Mouse (Mus musculus): Measurements from ENCODE around the gene Tbc1d17. TPM values are rescaled to one million over a fixed set of nuclear protein-coding genes. Genes with fewer than 3 reads are reported as not detected.

Gene Tbc1d17
- polyA plus RNA-seq, 1 experiment from 2014 or later = 28.2 TPM

DNA sequence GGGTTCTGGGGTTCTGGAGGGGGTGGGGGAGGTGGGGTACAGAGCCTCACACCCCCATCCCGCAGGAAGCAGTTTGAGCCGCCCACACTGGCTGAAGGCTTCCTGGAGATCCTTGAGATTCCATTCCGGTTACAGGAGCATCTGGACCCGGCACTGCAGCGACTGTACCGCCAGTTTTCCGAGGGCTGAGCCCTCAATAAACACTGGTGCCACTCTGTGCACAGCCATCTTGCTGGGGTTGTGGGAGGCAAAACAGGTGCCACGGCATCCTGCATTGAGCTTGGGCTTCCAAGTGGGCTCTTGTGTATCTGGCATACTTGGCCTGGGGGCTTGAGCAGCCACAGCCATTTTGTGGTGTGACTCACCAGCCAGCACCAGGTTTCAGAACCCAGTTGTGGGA is 13.6 kb upstream of the Tbc1d17 start:
- H3K4me3 ChIP-seq (ENCODE audit: low read depth, low read length) = no peak overlapping the region
- DNase-seq = no peak
- H3K9me3 ChIP-seq (ENCODE audit: low read length) = no peaks in the 10 kb centered on the region
- H3K4me2 ChIP-seq (ENCODE audit: low read depth, low read length) = no peak overlapping the region
- no peaks in the 10 kb centered on the region for H3K27me3 ChIP-seq (ENCODE audit: insufficient read depth, low read length)
- H3K36me3 ChIP-seq (replicated peaks; ENCODE audit: insufficient read depth, low read length) = peaks cover 38% of the 10 kb centered on the region
- no peak for ATAC-seq
- no peak overlapping the region for H3K9ac ChIP-seq (replicated peaks)
- H3K27ac ChIP-seq (ENCODE audit: low read depth) = no peak overlapping the region
- WGBS (ENCODE audit: insufficient replicate concordance) = 96% methylated on average over 8 of the region's 8 CpGs
- TF ChIP-seq CTCF (IDR thresholded peaks at IDR 0.05; ENCODE audit: low read depth) (no peak), EP300 (IDR thresholded peaks at IDR 0.05; ENCODE audit: low read depth) (no peak)
- peaks cover 38% of the 10 kb centered on the region for H3K4me1 ChIP-seq (ENCODE audit: insufficient read depth)

DNA sequence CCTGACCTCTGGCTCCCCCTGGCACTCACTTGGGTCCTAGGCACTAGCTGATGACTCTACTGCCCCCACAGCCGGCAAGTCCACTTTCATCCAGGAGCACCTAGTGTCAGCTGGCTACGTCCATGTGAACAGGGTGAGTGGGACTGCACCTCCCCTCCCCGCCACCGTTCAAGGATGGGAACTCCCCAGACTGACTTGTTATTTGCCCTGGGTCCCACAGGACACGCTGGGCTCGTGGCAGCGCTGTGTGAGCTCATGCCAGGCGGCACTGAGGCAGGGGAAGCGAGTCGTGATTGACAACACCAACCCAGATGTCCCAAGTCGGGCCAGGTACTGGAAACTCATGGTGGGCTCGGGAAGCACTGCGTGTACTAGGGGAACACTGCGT is 12.5 kb upstream of the Tbc1d17 start:
- H3K36me3 ChIP-seq (replicated peaks; ENCODE audit: insufficient read depth, low read length) = peaks cover 38% of the 10 kb centered on the region
- H3K4me2 ChIP-seq (ENCODE audit: low read depth, low read length) = no peak overlapping the region
- no peaks in the 10 kb centered on the region for H3K27me3 ChIP-seq (ENCODE audit: insufficient read depth, low read length)
- DNase-seq (no peak), ATAC-seq (no peak)
- H3K4me3 ChIP-seq (ENCODE audit: low read depth, low read length) = no peak overlapping the region
- no peaks in the 10 kb centered on the region for H3K9me3 ChIP-seq (ENCODE audit: low read length)
- no peak overlapping the region for H3K27ac ChIP-seq (ENCODE audit: low read depth)
- WGBS (ENCODE audit: insufficient replicate concordance) = 80% methylated on average over 14 of the region's 14 CpGs
- H3K4me1 ChIP-seq (ENCODE audit: insufficient read depth) = peaks cover 31% of the 10 kb centered on the region
- no peak for TF ChIP-seq EP300 (IDR thresholded peaks at IDR 0.05; ENCODE audit: low read depth)
- no peak for TF ChIP-seq CTCF (IDR thresholded peaks at IDR 0.05; ENCODE audit: low read depth)
- no peak overlapping the region for H3K9ac ChIP-seq (replicated peaks)

DNA sequence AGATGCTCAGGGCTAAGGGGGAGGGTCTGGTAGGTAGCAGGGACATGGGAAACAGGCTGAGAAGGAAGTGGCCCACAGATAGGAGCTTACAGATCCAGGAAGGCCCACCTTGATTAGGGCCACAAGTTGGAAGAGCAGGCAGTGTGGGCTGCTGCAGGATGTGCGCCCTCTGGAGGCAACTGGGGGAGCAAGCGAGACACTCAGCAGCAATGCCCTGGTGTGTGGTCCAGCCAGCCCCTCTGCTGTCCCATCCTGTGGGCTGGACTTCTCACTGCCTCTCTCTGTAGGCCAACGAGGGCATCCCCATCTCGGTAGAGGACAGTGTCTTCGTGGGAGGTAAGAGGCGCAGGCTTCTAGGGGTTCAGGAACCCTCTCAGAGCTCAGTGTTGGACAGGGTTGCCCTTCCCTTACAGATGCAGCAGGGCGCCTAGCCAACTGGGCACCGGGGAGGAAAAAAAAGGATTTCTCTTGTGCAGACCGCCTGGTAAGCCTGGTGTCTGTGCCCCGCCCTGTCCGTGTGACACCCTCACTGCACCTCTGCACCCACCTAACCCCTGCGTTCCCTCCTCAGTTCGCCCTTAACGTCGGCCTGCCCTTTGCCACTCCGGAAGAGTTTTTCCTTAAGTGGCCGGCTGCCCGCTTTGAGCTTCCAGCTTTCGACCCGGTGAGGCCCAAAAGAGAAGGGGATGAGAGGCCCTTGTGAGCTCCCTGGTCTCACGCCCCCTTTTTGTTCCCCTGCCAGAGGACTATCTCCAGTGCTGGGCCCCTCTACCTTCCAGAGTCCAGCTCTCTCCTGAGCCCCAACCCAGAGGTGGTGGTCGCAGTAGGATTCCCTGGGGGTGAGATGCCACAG is 11.9 kb upstream of the Tbc1d17 start:
- 0 out of 2 replicates have a peak overlapping the region, but pooled peaks have one; percentile 6 for H3K27ac ChIP-seq (ENCODE audit: low read depth)
- H3K36me3 ChIP-seq (replicated peaks; ENCODE audit: insufficient read depth, low read length) = peaks cover 38% of the 10 kb centered on the region
- H3K9me3 ChIP-seq (ENCODE audit: low read length) = no peaks in the 10 kb centered on the region
- H3K4me3 ChIP-seq (ENCODE audit: low read depth, low read length) = no peak overlapping the region
- TF ChIP-seq EP300 (IDR thresholded peaks at IDR 0.05; ENCODE audit: low read depth) (no peak), CTCF (IDR thresholded peaks at IDR 0.05; ENCODE audit: low read depth) (peak; percentile 96)
- ATAC-seq = peak; percentile 18; the same call in 1 of the 2 replicates
- peaks cover 31% of the 10 kb centered on the region for H3K4me1 ChIP-seq (ENCODE audit: insufficient read depth)
- no peak overlapping the region for H3K9ac ChIP-seq (replicated peaks)
- H3K4me2 ChIP-seq (ENCODE audit: low read depth, low read length) = peak overlapping the region; percentile 18
- H3K27me3 ChIP-seq (ENCODE audit: insufficient read depth, low read length) = no peaks in the 10 kb centered on the region
- 62% methylated on average over 22 of the region's 22 CpGs for WGBS (ENCODE audit: insufficient replicate concordance)
- DNase-seq = peak; percentile 83

DNA sequence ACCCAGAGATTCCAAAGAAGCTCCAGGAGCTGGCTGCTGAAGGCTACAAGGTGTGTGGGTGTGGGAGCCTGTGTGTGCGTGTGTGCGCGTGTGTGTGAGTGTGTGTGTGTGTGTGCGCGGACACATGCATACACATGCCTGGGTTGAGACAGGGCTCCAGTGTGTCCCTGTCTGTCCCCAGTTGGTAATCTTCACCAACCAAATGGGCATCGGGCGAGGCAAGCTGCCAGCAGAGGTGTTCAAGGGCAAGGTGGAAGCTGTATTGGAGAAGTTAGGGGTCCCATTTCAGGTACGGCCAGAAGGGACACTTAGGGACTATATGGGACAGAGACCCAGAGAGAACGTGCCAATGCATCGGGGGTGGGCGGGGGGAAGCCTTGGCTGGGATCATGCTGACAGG is 11.0 kb upstream of the Tbc1d17 start:
- H3K4me1 ChIP-seq (ENCODE audit: insufficient read depth) = peaks cover 31% of the 10 kb centered on the region
- no peak overlapping the region for H3K9ac ChIP-seq (replicated peaks)
- DNase-seq (no peak), ATAC-seq (no peak)
- no peak overlapping the region for H3K4me3 ChIP-seq (ENCODE audit: low read depth, low read length)
- no peak overlapping the region for H3K27ac ChIP-seq (ENCODE audit: low read depth)
- 86% methylated on average over 11 of the region's 11 CpGs for WGBS (ENCODE audit: insufficient replicate concordance)
- H3K9me3 ChIP-seq (ENCODE audit: low read length) = no peaks in the 10 kb centered on the region
- H3K27me3 ChIP-seq (ENCODE audit: insufficient read depth, low read length) = no peaks in the 10 kb centered on the region
- peaks cover 38% of the 10 kb centered on the region for H3K36me3 ChIP-seq (replicated peaks; ENCODE audit: insufficient read depth, low read length)
- H3K4me2 ChIP-seq (ENCODE audit: low read depth, low read length) = peak overlapping the region; percentile 100
- no peak for TF ChIP-seq CTCF (IDR thresholded peaks at IDR 0.05; ENCODE audit: low read depth)
- no peak for TF ChIP-seq EP300 (IDR thresholded peaks at IDR 0.05; ENCODE audit: low read depth)

DNA sequence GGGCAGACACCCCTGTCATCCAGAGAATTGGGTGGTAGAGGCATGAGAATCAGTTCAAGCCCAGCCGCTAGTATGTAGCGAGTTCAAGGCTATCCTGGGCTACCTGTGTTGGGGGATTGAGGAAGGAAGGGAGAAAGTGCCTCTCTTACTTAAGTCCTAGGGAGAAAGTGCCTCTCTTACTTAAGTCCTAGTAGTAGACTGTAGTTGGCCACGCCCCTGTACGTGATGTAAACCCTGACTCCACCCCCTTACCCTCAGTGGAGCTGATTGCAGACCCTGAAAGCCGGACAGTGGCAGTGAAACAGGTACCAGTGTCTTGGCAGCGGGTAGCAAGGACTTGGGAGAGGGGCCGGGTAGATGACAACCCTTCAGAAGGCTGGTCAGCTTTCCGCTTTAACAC is 9.0 kb upstream of the Tbc1d17 start:
- Histone ChIP-seq H3K36me3 (replicated peaks; ENCODE audit: insufficient read depth, low read length) (peaks cover 24% of the 10 kb centered on the region), H3K4me1 (ENCODE audit: insufficient read depth) (peaks cover 43% of the 10 kb centered on the region), H3K27ac (ENCODE audit: low read depth) (peak overlapping the region; percentile 100), H3K4me3 (ENCODE audit: low read depth, low read length) (peak overlapping the region; percentile 82), H3K9ac (replicated peaks) (peak overlapping the region; percentile 82), H3K4me2 (ENCODE audit: low read depth, low read length) (peak overlapping the region; percentile 100), H3K9me3 (ENCODE audit: low read length) (no peaks in the 10 kb centered on the region), H3K27me3 (ENCODE audit: insufficient read depth, low read length) (no peaks in the 10 kb centered on the region)
- 28% methylated on average over 8 of the region's 8 CpGs for WGBS (ENCODE audit: insufficient replicate concordance)
- ATAC-seq = no peak
- DNase-seq = peak; percentile 77
- TF ChIP-seq CTCF (IDR thresholded peaks at IDR 0.05; ENCODE audit: low read depth) = no peak
- no peak for TF ChIP-seq EP300 (IDR thresholded peaks at IDR 0.05; ENCODE audit: low read depth)

DNA sequence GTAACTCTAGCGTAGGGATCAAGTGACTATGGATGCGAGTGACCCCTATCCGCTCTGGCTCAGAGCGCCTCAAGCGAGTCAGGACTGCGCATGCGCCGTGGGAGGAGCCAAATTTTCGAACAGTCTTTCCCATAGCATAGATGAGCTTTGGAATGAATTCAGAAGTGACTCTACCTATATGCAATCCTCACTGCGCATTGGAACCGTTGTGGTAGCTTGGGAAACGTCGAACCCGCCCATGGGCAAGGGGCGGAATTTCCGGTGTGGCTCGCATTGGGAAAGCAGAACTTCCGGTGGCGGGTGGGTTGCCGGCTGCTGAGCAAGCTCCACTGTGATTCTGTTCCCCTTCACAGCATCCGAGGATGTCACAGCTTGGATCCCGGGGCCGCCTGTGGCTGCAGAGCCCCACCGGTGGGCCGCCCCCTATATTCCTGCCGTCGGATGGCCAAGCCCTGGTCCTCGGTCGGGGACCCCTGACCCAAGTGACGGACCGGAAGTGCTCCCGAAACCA is 8.2 kb upstream of the Tbc1d17 start, which contains the start of gene Pnkp:
Gene Pnkp (plus strand): TSS at position 98 of the 511 bp plus-strand sequence.
- Histone ChIP-seq H3K27me3 (ENCODE audit: insufficient read depth, low read length) (no peaks in the 10 kb centered on the region), H3K27ac (ENCODE audit: low read depth) (peak within 1 kb of the TSS; percentile 100), H3K4me1 (ENCODE audit: insufficient read depth) (peaks cover 47% of the 10 kb centered on the region), H3K9ac (replicated peaks) (peak within 1 kb of the TSS; percentile 82), H3K4me3 (ENCODE audit: low read depth, low read length) (peak within 1 kb of the TSS; percentile 82), H3K9me3 (ENCODE audit: low read length) (no peaks in the 10 kb centered on the region), H3K36me3 (replicated peaks; ENCODE audit: insufficient read depth, low read length) (peaks cover 16% of the 10 kb centered on the region), H3K4me2 (ENCODE audit: low read depth, low read length) (peak within 1 kb of the TSS; percentile 100)
- DNase-seq (peak; percentile 92), ATAC-seq (peak; percentile 40)
- WGBS (ENCODE audit: insufficient replicate concordance) = under 1% methylated on average over 32 of the region's 32 CpGs
- no peak for TF ChIP-seq CTCF (IDR thresholded peaks at IDR 0.05; ENCODE audit: low read depth)
- no peak for TF ChIP-seq EP300 (IDR thresholded peaks at IDR 0.05; ENCODE audit: low read depth)
